Mouse (Mus musculus): ENCODE measurements around the gene Zbtb46.

GRCm38 (mm10) chr2:181459153-181459672, at the start of gene Zbtb46:
- no peak for TF ChIP-seq CTCF (IDR thresholded peaks at IDR 0.05; ENCODE audit: borderline replicate concordance, extremely low read depth, insufficient read depth, insufficient read length)
- peak; percentile 57; the same call in 1 of the 2 replicates for TF ChIP-seq POLR2A (IDR thresholded peaks at IDR 0.05; ENCODE audit: borderline replicate concordance, extremely low read depth, insufficient read depth, insufficient read length, poor library complexity, severe bottlenecking)
